Mouse (Mus musculus): ENCODE results near the gene AC192777.2. TPM values are rescaled to one million over a fixed set of nuclear protein-coding genes. Genes with fewer than 3 reads are reported as not detected.

AC192777.2 gene
- polyA plus RNA-seq (2021; fragmentation: Nextera tagmentation): not detected in 2 replicates
- long read RNA-seq, experiment 1: 0 reads
- long read RNA-seq, experiment 2: 0 reads

DNA sequence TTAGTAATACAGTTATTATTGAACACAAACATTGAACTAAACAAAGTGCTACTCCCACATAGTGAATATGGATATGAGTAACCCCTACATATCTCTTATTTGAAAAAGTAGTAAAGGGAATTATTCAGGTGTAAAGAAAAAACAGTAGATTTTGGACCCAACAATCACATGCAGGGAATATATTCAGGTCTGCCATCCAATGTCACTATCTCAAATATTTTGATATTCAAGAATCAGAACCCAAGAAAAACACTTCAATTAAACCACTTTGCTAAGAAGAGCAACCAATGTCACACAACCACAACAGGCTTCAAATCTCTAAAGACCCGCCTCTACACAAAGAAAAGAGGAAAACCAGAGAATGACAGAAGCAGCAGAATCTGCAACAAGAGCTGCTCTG is at the start of gene AC192777.2:
TSS of gene AC192777.2 (plus strand) at position 301 of the 400 bp plus-strand sequence.

Small RNA genes within 50 kb of the gene (microRNA-seq; reads per million reads assigned to microRNA genes)
- gene Gm26376: not detected

Other genes with a start within 250 kb of the AC192777.2 start
- gene Esp38, start 144.9 kb upstream of the AC192777.2 start, polyA plus RNA-seq (2021; fragmentation: Nextera tagmentation): not detected in 2 replicates
- gene Pgk2, start 113.2 kb downstream of the AC192777.2 start, polyA plus RNA-seq (2021; fragmentation: Nextera tagmentation): not detected in 2 replicates
- not detected in 2 replicates for gene Crisp3, start 146.8 kb downstream of the AC192777.2 start, polyA plus RNA-seq (2021; fragmentation: Nextera tagmentation)
- gene Crisp1, start 223.8 kb downstream of the AC192777.2 start, polyA plus RNA-seq (2021; fragmentation: Nextera tagmentation): not detected in 2 replicates

Measured in layer of hippocampus, adult 6 months (tissue).